Mouse (Mus musculus): ENCODE measurements around the gene Tmem41b. TPM values are rescaled to one million over a fixed set of nuclear protein-coding genes. Genes with fewer than 3 reads are reported as not detected.

The Tmem41b gene
- polyA plus RNA-seq, 1 experiment from 2014 or later: 65.0 TPM

- 5% methylated on average over 18 of the region's 18 CpGs for WGBS
- DNase-seq (ENCODE audit: low spot score) (peak; percentile 38), ATAC-seq (replicated peaks; ENCODE audit: low FRiP score) (0 out of 2 replicates have a peak, but pooled peaks have one; percentile 21)
- peaks cover 21% of the 10 kb centered on the region for H3K4me1 ChIP-seq (replicated peaks; ENCODE audit: control insufficient read depth, insufficient read depth, low read length)
- H3K27ac ChIP-seq (ENCODE audit: low read depth, low read length): peak overlapping the region; percentile 80; the same call in 1 of the 2 replicates
- H3K9ac ChIP-seq (ENCODE audit: low read depth, low read length): peak overlapping the region; percentile 88
- no peaks in the 10 kb centered on the region for H3K27me3 ChIP-seq (replicated peaks; ENCODE audit: control insufficient read depth, insufficient read depth, low read length)
- H3K4me3 ChIP-seq (ENCODE audit: low read depth, low read length): peak overlapping the region; percentile 83
- no peaks in the 10 kb centered on the region for H3K9me3 ChIP-seq (ENCODE audit: control insufficient read depth, low read length)
- H3K36me3 ChIP-seq (ENCODE audit: control insufficient read depth, insufficient read depth, low read length): no peaks in the 10 kb centered on the region
- H3K4me2 ChIP-seq: peak overlapping the region; percentile 65
These were observed 27.6 kb downstream of the Tmem41b start for GRCm38 (mm10) chr7:109958843-109959715.

- H3K36me3 ChIP-seq (ENCODE audit: control insufficient read depth, insufficient read depth, low read length): no peaks in the 10 kb centered on the region
- peak overlapping the region; percentile 83; the same call in 1 of the 2 replicates for H3K4me3 ChIP-seq (ENCODE audit: low read depth, low read length)
- H3K9me3 ChIP-seq (ENCODE audit: control insufficient read depth, low read length): no peaks in the 10 kb centered on the region
- DNase-seq (ENCODE audit: low spot score) (no peak), ATAC-seq (replicated peaks; ENCODE audit: low FRiP score) (no peak)
- H3K9ac ChIP-seq (ENCODE audit: low read depth, low read length): no peak overlapping the region
- no peak overlapping the region for H3K27ac ChIP-seq (ENCODE audit: low read depth, low read length)
- no peaks in the 10 kb centered on the region for H3K27me3 ChIP-seq (replicated peaks; ENCODE audit: control insufficient read depth, insufficient read depth, low read length)
- peak overlapping the region; percentile 65 for H3K4me2 ChIP-seq
- 66% methylated on average over 8 of the region's 8 CpGs for WGBS
- H3K4me1 ChIP-seq (replicated peaks; ENCODE audit: control insufficient read depth, insufficient read depth, low read length): peaks cover 21% of the 10 kb centered on the region
These were observed 28.5 kb downstream of the Tmem41b start for GRCm38 (mm10) chr7:109957996-109958789.

GRCm38 (mm10) chr7:109954622-109955401, 31.9 kb downstream of the Tmem41b start:
- Histone ChIP-seq H3K4me3 (ENCODE audit: low read depth, low read length) (no peak overlapping the region), H3K36me3 (ENCODE audit: control insufficient read depth, insufficient read depth, low read length) (no peaks in the 10 kb centered on the region), H3K27ac (ENCODE audit: low read depth, low read length) (no peak overlapping the region), H3K4me2 (no peak overlapping the region), H3K4me1 (replicated peaks; ENCODE audit: control insufficient read depth, insufficient read depth, low read length) (peaks cover 21% of the 10 kb centered on the region), H3K9ac (ENCODE audit: low read depth, low read length) (no peak overlapping the region), H3K27me3 (replicated peaks; ENCODE audit: control insufficient read depth, insufficient read depth, low read length) (no peaks in the 10 kb centered on the region), H3K9me3 (ENCODE audit: control insufficient read depth, low read length) (no peaks in the 10 kb centered on the region)
- 61% methylated on average over 6 of the region's 6 CpGs for WGBS
- no peak for ATAC-seq (replicated peaks; ENCODE audit: low FRiP score)
- DNase-seq (ENCODE audit: low spot score): no peak

DNA sequence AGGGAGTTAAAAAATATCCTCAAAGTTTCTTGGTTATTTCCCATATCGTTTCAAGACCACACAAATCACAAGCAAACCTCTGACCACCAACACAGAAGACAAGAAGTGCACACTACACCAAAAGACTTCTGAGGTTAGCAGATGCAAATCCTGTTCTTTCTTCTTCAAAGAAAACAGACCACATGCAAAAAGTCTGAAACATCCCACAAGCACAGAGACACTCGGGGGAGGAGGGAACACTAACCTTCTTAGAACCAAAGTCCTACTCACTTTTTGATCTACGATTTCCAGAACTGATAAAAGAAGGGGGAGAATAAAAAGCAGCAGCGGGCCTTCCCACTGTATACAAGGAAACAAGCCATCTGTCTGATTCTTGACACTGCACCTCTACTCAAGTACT, 35.4 kb downstream of the Tmem41b start:
- H3K4me1 ChIP-seq (replicated peaks; ENCODE audit: control insufficient read depth, insufficient read depth, low read length): peaks cover 7% of the 10 kb centered on the region; the same call in 1 of the 2 replicates
- WGBS: 71% methylated on average over 4 of the region's 4 CpGs
- H3K4me3 ChIP-seq (ENCODE audit: low read depth, low read length): no peak overlapping the region
- no peak overlapping the region for H3K27ac ChIP-seq (ENCODE audit: low read depth, low read length)
- H3K9me3 ChIP-seq (ENCODE audit: control insufficient read depth, low read length): no peaks in the 10 kb centered on the region
- no peak overlapping the region for H3K4me2 ChIP-seq
- DNase-seq (ENCODE audit: low spot score) (no peak), ATAC-seq (replicated peaks; ENCODE audit: low FRiP score) (no peak)
- H3K36me3 ChIP-seq (ENCODE audit: control insufficient read depth, insufficient read depth, low read length): no peaks in the 10 kb centered on the region
- no peak overlapping the region for H3K9ac ChIP-seq (ENCODE audit: low read depth, low read length)
- no peaks in the 10 kb centered on the region for H3K27me3 ChIP-seq (replicated peaks; ENCODE audit: control insufficient read depth, insufficient read depth, low read length)

DNA sequence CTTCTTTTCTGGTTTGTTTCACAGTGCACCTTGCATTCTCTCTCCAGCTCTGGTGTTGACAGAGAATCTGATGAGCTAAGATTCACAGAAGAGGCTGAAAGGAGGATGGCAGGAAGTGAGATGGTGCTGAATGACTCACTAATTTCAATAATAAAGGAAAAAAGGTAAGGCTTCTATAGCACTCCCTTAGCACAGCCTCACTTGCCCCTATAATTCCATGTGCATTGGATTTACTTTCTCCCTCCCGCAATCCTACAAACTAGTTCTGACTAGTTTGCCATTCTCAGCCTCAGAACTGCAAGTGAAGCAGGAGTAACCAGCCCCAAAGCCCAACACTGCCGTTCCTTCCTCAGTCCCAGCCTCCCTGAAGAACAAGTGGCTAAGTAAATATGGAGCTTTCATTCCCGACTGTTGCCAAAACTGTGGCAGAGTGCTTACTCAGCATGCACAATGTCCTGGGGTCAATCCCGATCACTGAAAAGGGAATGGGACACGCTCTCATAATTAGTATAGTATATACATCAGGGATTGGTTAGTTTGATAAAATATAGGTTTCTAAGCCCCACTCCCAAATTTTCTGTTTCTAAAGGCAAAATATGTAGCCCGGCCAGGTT, 42.2 kb downstream of the Tmem41b start:
- no peaks in the 10 kb centered on the region for H3K4me1 ChIP-seq (replicated peaks; ENCODE audit: control insufficient read depth, insufficient read depth, low read length)
- H3K36me3 ChIP-seq (ENCODE audit: control insufficient read depth, insufficient read depth, low read length): no peaks in the 10 kb centered on the region
- H3K27ac ChIP-seq (ENCODE audit: low read depth, low read length): no peak overlapping the region
- H3K4me3 ChIP-seq (ENCODE audit: low read depth, low read length): no peak overlapping the region
- no peaks in the 10 kb centered on the region for H3K27me3 ChIP-seq (replicated peaks; ENCODE audit: control insufficient read depth, insufficient read depth, low read length)
- H3K4me2 ChIP-seq: no peak overlapping the region
- 75% methylated on average over 6 of the region's 6 CpGs for WGBS
- no peak overlapping the region for H3K9ac ChIP-seq (ENCODE audit: low read depth, low read length)
- DNase-seq (ENCODE audit: low spot score) (no peak), ATAC-seq (replicated peaks; ENCODE audit: low FRiP score) (no peak)
- no peaks in the 10 kb centered on the region for H3K9me3 ChIP-seq (ENCODE audit: control insufficient read depth, low read length)

DNA sequence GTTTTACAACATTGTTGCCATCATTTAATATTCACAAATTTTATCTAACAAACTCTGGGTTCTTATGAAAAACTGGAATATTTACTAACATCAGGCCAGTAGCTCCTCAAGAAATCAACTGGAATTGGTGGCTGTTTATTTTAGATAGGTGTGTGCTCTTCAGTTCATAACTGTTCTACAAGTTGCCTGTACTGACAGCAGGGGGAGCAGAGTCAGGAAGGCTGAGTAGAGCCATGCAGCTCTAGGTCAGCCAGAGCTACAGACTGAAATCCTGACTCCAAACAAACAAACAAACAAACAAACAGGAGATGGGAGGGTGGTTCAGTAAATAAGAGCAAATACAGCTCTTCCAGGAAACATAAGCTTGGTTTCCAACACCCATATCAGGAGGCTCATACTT, 57.1 kb downstream of the Tmem41b start:
- Histone ChIP-seq H3K27ac (ENCODE audit: low read depth, low read length) (no peak overlapping the region), H3K4me3 (ENCODE audit: low read depth, low read length) (no peak overlapping the region), H3K4me2 (no peak overlapping the region), H3K9me3 (ENCODE audit: control insufficient read depth, low read length) (no peaks in the 10 kb centered on the region), H3K9ac (ENCODE audit: low read depth, low read length) (no peak overlapping the region), H3K36me3 (ENCODE audit: control insufficient read depth, insufficient read depth, low read length) (peaks cover 9% of the 10 kb centered on the region), H3K27me3 (replicated peaks; ENCODE audit: control insufficient read depth, insufficient read depth, low read length) (no peaks in the 10 kb centered on the region), H3K4me1 (replicated peaks; ENCODE audit: control insufficient read depth, insufficient read depth, low read length) (no peaks in the 10 kb centered on the region)
- no peak for ATAC-seq (replicated peaks; ENCODE audit: low FRiP score)
- DNase-seq (ENCODE audit: low spot score): no peak

DNA sequence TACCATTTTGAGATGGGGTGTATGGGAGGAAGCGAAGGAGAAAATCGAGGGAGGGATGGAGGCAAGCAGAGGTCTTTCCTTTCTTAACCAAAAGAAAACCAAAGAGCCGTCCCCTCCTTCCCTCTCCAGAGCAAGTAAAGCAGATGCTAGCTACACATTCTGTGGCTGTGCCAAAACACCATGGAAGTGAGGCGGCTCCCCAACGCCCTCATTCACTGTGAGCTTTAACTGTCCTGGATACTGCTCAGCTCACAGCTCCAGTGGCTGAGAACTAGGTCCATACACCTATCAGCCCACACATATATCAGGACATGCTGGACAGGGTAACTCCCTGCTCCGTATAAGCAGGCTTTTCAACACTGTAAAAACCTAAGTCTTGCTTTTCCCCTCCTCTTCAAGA, 58.4 kb downstream of the Tmem41b start:
- no peak overlapping the region for H3K9ac ChIP-seq (ENCODE audit: low read depth, low read length)
- H3K4me1 ChIP-seq (replicated peaks; ENCODE audit: control insufficient read depth, insufficient read depth, low read length): no peaks in the 10 kb centered on the region
- H3K27me3 ChIP-seq (replicated peaks; ENCODE audit: control insufficient read depth, insufficient read depth, low read length): no peaks in the 10 kb centered on the region
- 87% methylated on average over 6 of the region's 6 CpGs for WGBS
- ATAC-seq (replicated peaks; ENCODE audit: low FRiP score) (no peak), DNase-seq (ENCODE audit: low spot score) (no peak)
- peaks cover 3% of the 10 kb centered on the region; the same call in 1 of the 2 replicates for H3K36me3 ChIP-seq (ENCODE audit: control insufficient read depth, insufficient read depth, low read length)
- no peaks in the 10 kb centered on the region for H3K9me3 ChIP-seq (ENCODE audit: control insufficient read depth, low read length)
- no peak overlapping the region for H3K4me2 ChIP-seq
- H3K27ac ChIP-seq (ENCODE audit: low read depth, low read length): no peak overlapping the region
- H3K4me3 ChIP-seq (ENCODE audit: low read depth, low read length): no peak overlapping the region

DNA sequence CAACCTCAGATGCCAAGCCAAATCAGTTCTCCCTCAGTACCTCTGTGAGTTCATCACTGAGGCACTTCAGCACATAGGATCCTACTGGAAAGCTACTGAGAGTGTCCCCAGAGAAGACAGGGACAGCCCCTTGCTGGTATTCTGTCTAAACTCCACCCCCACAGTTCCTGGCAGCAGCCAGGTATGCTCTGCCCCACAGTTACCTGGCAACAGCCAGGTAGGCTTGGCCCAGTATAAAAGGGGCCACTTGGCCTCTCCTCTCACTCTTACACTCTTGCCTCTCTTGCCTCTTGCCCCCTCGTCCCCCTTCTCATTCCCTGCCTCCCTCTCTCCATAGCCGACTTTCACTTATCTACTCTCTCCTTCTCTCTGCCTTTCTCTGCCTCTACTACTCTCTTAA, 61.8 kb downstream of the Tmem41b start:
- H3K27me3 ChIP-seq (replicated peaks; ENCODE audit: control insufficient read depth, insufficient read depth, low read length): no peaks in the 10 kb centered on the region
- no peaks in the 10 kb centered on the region for H3K4me1 ChIP-seq (replicated peaks; ENCODE audit: control insufficient read depth, insufficient read depth, low read length)
- no peak overlapping the region for H3K4me2 ChIP-seq
- no peak overlapping the region for H3K9ac ChIP-seq (ENCODE audit: low read depth, low read length)
- 84% methylated on average over 2 of the region's 2 CpGs for WGBS
- no peaks in the 10 kb centered on the region for H3K9me3 ChIP-seq (ENCODE audit: control insufficient read depth, low read length)
- no peak overlapping the region for H3K4me3 ChIP-seq (ENCODE audit: low read depth, low read length)
- DNase-seq (ENCODE audit: low spot score): no peak
- ATAC-seq (replicated peaks; ENCODE audit: low FRiP score): no peak
- peaks cover 8% of the 10 kb centered on the region; the same call in 1 of the 2 replicates for H3K36me3 ChIP-seq (ENCODE audit: control insufficient read depth, insufficient read depth, low read length)
- no peak overlapping the region for H3K27ac ChIP-seq (ENCODE audit: low read depth, low read length)

All from liver, embryonic 11.5 days (tissue).